ENCODE assay signal across 8 mouse cellular contexts in the genomic region with DNA sequence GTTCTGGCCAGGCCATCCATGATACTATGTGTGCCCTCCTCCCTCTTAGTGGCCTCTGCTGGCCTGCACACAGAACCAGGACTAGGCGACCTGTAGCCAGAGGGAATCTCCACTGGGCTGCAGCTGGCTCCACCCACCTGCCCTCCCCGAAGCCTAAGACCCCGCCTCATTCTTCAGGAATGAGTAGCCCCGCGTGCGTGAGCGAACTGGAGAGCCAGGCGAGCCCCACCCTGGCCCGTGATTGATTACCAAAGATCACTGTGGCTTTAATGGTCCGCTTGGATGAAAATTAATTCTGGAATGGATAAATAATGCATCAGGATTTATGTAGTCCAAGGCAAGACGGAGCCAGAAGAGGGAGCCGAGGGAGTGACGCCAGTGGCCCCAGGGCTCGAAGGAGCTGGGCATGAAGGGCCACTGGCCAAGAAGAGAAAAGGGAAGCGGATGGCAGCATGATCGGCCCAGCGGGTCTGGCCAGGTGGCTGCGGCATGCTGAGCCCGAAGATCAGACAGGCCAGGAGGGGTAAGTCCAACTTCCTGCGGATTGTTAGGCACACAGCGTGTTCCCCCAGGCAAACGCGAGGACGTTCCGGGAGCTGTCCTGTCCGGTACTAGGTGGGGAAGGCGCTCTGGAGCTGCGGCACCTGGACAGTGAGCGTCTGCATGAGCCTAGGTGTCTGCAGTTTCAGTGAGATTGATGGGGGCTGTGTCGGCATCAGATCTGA. TPM values are rescaled to one million over a fixed set of nuclear protein-coding genes. Genes with fewer than 3 reads are reported as not detected.
DNase-seq lines count a peak whose midpoint lies in the region; ATAC-seq and TF ChIP-seq lines count a peak whose summit lies in the region.

No protein-coding gene starts in this region.

- TF ChIP-seq CTCF in midbrain, postnatal 0 days (IDR thresholded peaks at IDR 0.05), result no peak

- peak overlapping the region; percentile 31 for H3K4me3 ChIP-seq in hindbrain, embryonic 14.5 days (replicated peaks; ENCODE audit: low read length)
- peak overlapping the region; percentile 23 for H3K4me3 ChIP-seq in liver, embryonic 12.5 days
- peak overlapping the region; percentile 35 for H3K4me3 ChIP-seq in midbrain, postnatal 0 days (ENCODE audit: low read depth, low read length)

- H3K4me1 ChIP-seq in hindbrain, embryonic 14.5 days (replicated peaks; ENCODE audit: control insufficient read depth, insufficient read depth, low read length), result peaks cover 11% of the 10 kb centered on the region
- no peaks in the 10 kb centered on the region for H3K4me1 ChIP-seq in liver, embryonic 12.5 days
- H3K4me1 ChIP-seq in midbrain, postnatal 0 days (ENCODE audit: insufficient read depth, low read length), result peaks cover 11% of the 10 kb centered on the region; the same call in 1 of the 2 replicates

- peak; percentile 72 to 83 for DNase-seq in adrenal gland, adult (ENCODE audit: inconsistent age in 2 of 2, low spot score in 1 of 2)
- DNase-seq in adrenal gland, postnatal 4 days (ENCODE audit: low spot score in 2 of 2), result no peak
- peak; percentile 42 for DNase-seq in cerebellum, adult 8-10 months
- DNase-seq in gastrocnemius, adult 18-20 months (ENCODE audit: low spot score), result peak; percentile 62
- no peak for DNase-seq in hindbrain, embryonic 14.5 days (ENCODE audit: low spot score)
- DNase-seq in midbrain, postnatal 0 days (ENCODE audit: low spot score), result peak; percentile 6

- no peaks in the 10 kb centered on the region for H3K9me3 ChIP-seq in hindbrain, embryonic 14.5 days (ENCODE audit: control insufficient read depth, low read length)
- H3K9me3 ChIP-seq in liver, embryonic 12.5 days (replicated peaks), result no peaks in the 10 kb centered on the region
- no peaks in the 10 kb centered on the region for H3K9me3 ChIP-seq in midbrain, postnatal 0 days (ENCODE audit: low read length)

- H3K36me3 ChIP-seq in hindbrain, embryonic 14.5 days (replicated peaks; ENCODE audit: control insufficient read depth, insufficient read depth), result no peaks in the 10 kb centered on the region
- H3K36me3 ChIP-seq in liver, embryonic 12.5 days, result no peaks in the 10 kb centered on the region
- no peaks in the 10 kb centered on the region for H3K36me3 ChIP-seq in midbrain, postnatal 0 days (ENCODE audit: insufficient read depth, low read length)

- ATAC-seq in hindbrain, embryonic 14.5 days (ENCODE audit: low FRiP score), result peak; percentile 69; the same call in 1 of the 2 replicates
- ATAC-seq in liver, embryonic 12.5 days, result peak; percentile 32; the same call in 1 of the 2 replicates
- peak; percentile 34; the same call in 1 of the 2 replicates for ATAC-seq in midbrain, postnatal 0 days (ENCODE audit: low FRiP score)
- no peak for ATAC-seq in monocyte, adult 5-6 weeks (replicated peaks; ENCODE audit: insufficient number of reproducible peaks, low FRiP score, low TSS enrichment, poor library complexity, severe bottlenecking)

- peaks cover 9% of the 10 kb centered on the region; the same call in 1 of the 2 replicates for H3K27me3 ChIP-seq in hindbrain, embryonic 14.5 days (ENCODE audit: control insufficient read depth, insufficient read depth, low read length)
- peaks cover 23% of the 10 kb centered on the region for H3K27me3 ChIP-seq in liver, embryonic 12.5 days (replicated peaks)
- H3K27me3 ChIP-seq in midbrain, postnatal 0 days (ENCODE audit: insufficient read depth, low read length), result 0 out of 2 replicates have a peak, but pooled peaks cover 4% of the 10 kb centered on the region

- WGBS in hindbrain, embryonic 14.5 days, result 1% methylated on average over 30 of the region's 30 CpGs
- 5% methylated on average over 30 of the region's 30 CpGs for WGBS in liver, embryonic 12.5 days (ENCODE audit: insufficient replicate concordance)
- WGBS in midbrain, postnatal 0 days, result 2% methylated on average over 30 of the region's 30 CpGs

- no peak overlapping the region for H3K27ac ChIP-seq in hindbrain, embryonic 14.5 days
- H3K27ac ChIP-seq in liver, embryonic 12.5 days, result no peak overlapping the region
- no peak overlapping the region for H3K27ac ChIP-seq in midbrain, postnatal 0 days (ENCODE audit: low read depth, low read length)

- H3K9ac ChIP-seq in hindbrain, embryonic 14.5 days, result peak overlapping the region; percentile 43; the same call in 1 of the 2 replicates
- 0 out of 2 replicates have a peak overlapping the region, but pooled peaks have one; percentile 27 for H3K9ac ChIP-seq in liver, embryonic 12.5 days
- 0 out of 2 replicates have a peak overlapping the region, but pooled peaks have one; percentile 36 for H3K9ac ChIP-seq in midbrain, postnatal 0 days (replicated peaks; ENCODE audit: low read length, poor library complexity, severe bottlenecking)

- peak overlapping the region; percentile 73 for H3K4me2 ChIP-seq in hindbrain, embryonic 14.5 days (replicated peaks)
- H3K4me2 ChIP-seq in liver, embryonic 12.5 days, result peak overlapping the region; percentile 59
- peak overlapping the region; percentile 80 for H3K4me2 ChIP-seq in midbrain, postnatal 0 days (ENCODE audit: low read depth, low read length, poor library complexity, severe bottlenecking)

RNA-seq across cellular contexts. Expression of gene Arhgap22, which starts 36.6 kb away (rescaled TPM):
- total RNA-seq in adrenal gland, postnatal 4 days (2021), result 1 to 10 TPM; 8.7 to 9.7 TPM
- 1 to 10 TPM in 1 of 2 experiments, under 1 TPM in 1; 0.41 to 1.3 TPM for total RNA-seq in gastrocnemius, adult 18-20 months (2021)
- polyA plus RNA-seq in hindbrain, embryonic 14.5 days (2014; fragmentation: Nextera tagmentation; extraction: Ambion mirVana), result 2.8 and 3.5 TPM in 2 replicates
- 4.6 and 6.8 TPM in 2 replicates for polyA plus RNA-seq in liver, embryonic 12.5 days (2016; fragmentation: Nextera tagmentation; extraction: Ambion mirVana)
- total RNA-seq in midbrain, postnatal 0 days (2014; rRNA removed), result 4.2 and 5.7 TPM in 2 replicates
- 3.4 and 4.3 TPM in 2 replicates for polyA plus RNA-seq in midbrain, postnatal 0 days (2015; fragmentation: Nextera tagmentation; extraction: Ambion mirVana)
- 1.6 TPM in 1 of 3 replicates, not detected in the others for total RNA-seq in monocyte, adult 5-6 weeks (2017)

Comparison
In these comparisons a context has a peak if more than half of its experiments do, and no peak if none do; other contexts are left out.
1. DNase-seq: peak in adrenal gland, adult (2 of 2), cerebellum, adult 8-10 months (single experiment), gastrocnemius, adult 18-20 months (single experiment) and midbrain, postnatal 0 days (single experiment); none in adrenal gland, postnatal 4 days (0 of 2) and hindbrain, embryonic 14.5 days (single experiment).
2. Peak in every context shown above with its lines, with median percentiles within 50 percentile points of each other: H3K4me2 ChIP-seq, H3K4me3 ChIP-seq and H3K9ac ChIP-seq.